Mouse (Mus musculus): ENCODE measurements around the gene Shisa9.

Shisa9 gene

DNA sequence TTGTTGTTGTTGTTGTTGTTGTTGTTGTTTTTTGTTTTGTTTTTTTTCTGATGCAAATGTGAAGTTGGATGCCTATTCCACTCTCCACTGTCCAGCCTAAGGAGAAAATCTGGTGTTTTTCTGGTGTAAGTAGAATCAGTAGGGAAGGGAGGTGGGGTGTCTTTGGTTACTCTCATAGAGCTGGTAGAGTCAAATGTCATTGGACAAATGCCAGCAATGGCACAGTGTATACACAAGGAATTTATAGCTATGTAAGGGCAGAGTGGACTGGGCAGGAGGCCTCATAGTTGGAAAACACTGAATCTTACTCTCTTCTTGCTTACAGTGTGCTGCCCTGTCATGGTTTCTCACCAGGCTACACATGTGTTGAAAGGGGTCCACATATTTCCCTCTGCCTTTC, 325.9 kb downstream of the Shisa9 start:
- DNase-seq (ENCODE audit: low spot score in 2 of 2): no peak

DNA sequence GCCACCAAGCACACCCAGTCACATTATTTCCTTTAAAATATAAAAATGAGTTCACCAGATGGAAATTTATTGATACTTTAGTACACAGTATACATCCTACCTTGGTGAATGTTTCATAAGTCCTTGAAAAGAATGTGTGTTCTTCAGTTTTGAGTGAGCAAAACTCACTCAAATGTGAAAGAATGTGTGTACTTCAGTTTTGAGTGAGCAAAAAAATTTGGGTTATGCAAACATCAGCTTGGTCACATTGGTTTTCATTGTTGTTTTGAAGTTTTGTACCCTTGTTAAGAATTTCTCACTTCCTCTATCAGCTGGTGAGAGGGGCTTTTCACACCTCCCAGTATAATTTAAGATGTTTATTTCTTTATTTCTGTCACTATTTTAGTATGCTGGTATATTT, 331.7 kb downstream of the Shisa9 start:
- no peak for DNase-seq (ENCODE audit: low spot score in 2 of 2)

Measured in spleen, postnatal 36 days (tissue).